Mouse (Mus musculus): ENCODE data around the gene Klk1b8. TPM values are rescaled to one million over a fixed set of nuclear protein-coding genes. Genes with fewer than 3 reads are reported as not detected.

Gene Klk1b8
- total and polyA plus RNA-seq, 3 experiments = not detected

GRCm38 (mm10) chr7:43933440-43933839, 17.0 kb upstream of the Klk1b8 start, which contains the start of gene Klk15:
Gene Klk15, plus strand, starts transcription at chr7:43933740.
- H3K27ac ChIP-seq (ENCODE audit: insufficient read depth, low read depth) = no peak within 1 kb of the TSS
- in situ Hi-C loops (cut with MboI; ENCODE audit: low pct_ligation_motif_present, low pct_unique_long_range_greater_than_20kb, low sequenced_read_pairs) (loop anchor here (10.0 kb wide), 1 partner anchor 291 kb away; the partner anchor contains the start of gene Klk1), dilution Hi-C loops (cut with MboI; ENCODE audit: extremely low pct_ligation_motif_present, extremely low pct_unique_long_range_greater_than_20kb, low sequenced_read_pairs) (no loop called here)
- H3K79me2 ChIP-seq (replicated peaks; ENCODE audit: control insufficient read depth, extremely low read depth, insufficient read depth, poor library complexity, severe bottlenecking) = no peaks in the 10 kb centered on the region
- DNase-seq (ENCODE audit: extremely low read depth) = no peak
- no peak within 1 kb of the TSS for H3K9ac ChIP-seq (ENCODE audit: insufficient read depth, low read depth)
- H3K4me2 ChIP-seq (ENCODE audit: insufficient read depth, low read depth, poor library complexity, severe bottlenecking) = no peak within 1 kb of the TSS
- H3K4me1 ChIP-seq (ENCODE audit: control insufficient read depth in 1 of 2, insufficient read depth in 2 of 2) = no peaks in the 10 kb centered on the region
- H3K9me3 ChIP-seq (replicated peaks; ENCODE audit: low read length) = no peaks in the 10 kb centered on the region
- H3K27me3 ChIP-seq (replicated peaks) = peaks cover 42% of the 10 kb centered on the region
- H3K36me3 ChIP-seq (replicated peaks in 1 of 2; ENCODE audit: control insufficient read depth in 1 of 2, insufficient read depth in 1 of 2, low read length in 1 of 2) = no peaks in the 10 kb centered on the region
- H3K4me3 ChIP-seq (replicated peaks in 1 of 3; ENCODE audit: low read depth in 2 of 3, low read length in 2 of 3, poor library complexity in 1 of 3) = no peak within 1 kb of the TSS
- TF ChIP-seq SMC3 (IDR thresholded peaks at IDR 0.05; ENCODE audit: low read depth, low read length) (no peak), CHD1 (IDR thresholded peaks at IDR 0.05; ENCODE audit: low read depth, low read length) (no peak), ZMIZ1 (IDR thresholded peaks at IDR 0.05; ENCODE audit: low read depth, low read length) (no peak), MYC (IDR thresholded peaks at IDR 0.05; ENCODE audit: low read depth, low read length) (no peak), BHLHE40 (IDR thresholded peaks at IDR 0.05; ENCODE audit: low read depth, low read length) (no peak), PAX5 (IDR thresholded peaks at IDR 0.05; ENCODE audit: low read length) (no peak), ETS1 (conservative IDR thresholded peaks at IDR 0.05; ENCODE audit: low read depth, low read length) (no peak), NRF1 (IDR thresholded peaks at IDR 0.05; ENCODE audit: low read depth, low read length) (no peak), SIN3A (IDR thresholded peaks at IDR 0.05; ENCODE audit: low read length) (no peak), POLR2AphosphoS2 (IDR thresholded peaks at IDR 0.05; ENCODE audit: low read depth, low read length) (no peak), ZKSCAN1 (IDR thresholded peaks at IDR 0.05; ENCODE audit: borderline replicate concordance, low read depth, low read length) (no peak), EP300 (IDR thresholded peaks at IDR 0.05; ENCODE audit: low read length) (no peak), CTCF (conservative IDR thresholded peaks at IDR 0.05 in 1 of 2, IDR thresholded peaks at IDR 0.05 in 1 of 2; ENCODE audit: low read depth in 2 of 2, low read length in 2 of 2) (no peak), MAFK (IDR thresholded peaks at IDR 0.05; ENCODE audit: insufficient replicate concordance, low read length) (no peak), IRF4 (IDR thresholded peaks at IDR 0.05; ENCODE audit: low read depth, low read length) (no peak), RCOR1 (conservative IDR thresholded peaks at IDR 0.05; ENCODE audit: low read depth, low read length) (no peak), UBTF (IDR thresholded peaks at IDR 0.05; ENCODE audit: low read depth, low read length) (no peak)

- Histone ChIP-seq H3K9ac (ENCODE audit: insufficient read depth, low read depth) (no peak overlapping the region), H3K4me1 (ENCODE audit: control insufficient read depth in 1 of 2, insufficient read depth in 2 of 2) (no peaks in the 10 kb centered on the region), H3K4me3 (replicated peaks in 1 of 3; ENCODE audit: low read depth in 2 of 3, low read length in 2 of 3, poor library complexity in 1 of 3) (no peak overlapping the region), H3K27ac (ENCODE audit: insufficient read depth, low read depth) (no peak overlapping the region), H3K27me3 (replicated peaks) (peaks cover 45% of the 10 kb centered on the region), H3K79me2 (replicated peaks; ENCODE audit: control insufficient read depth, extremely low read depth, insufficient read depth, poor library complexity, severe bottlenecking) (no peaks in the 10 kb centered on the region), H3K4me2 (ENCODE audit: insufficient read depth, low read depth, poor library complexity, severe bottlenecking) (no peak overlapping the region), H3K9me3 (replicated peaks; ENCODE audit: low read length) (no peaks in the 10 kb centered on the region), H3K36me3 (replicated peaks in 1 of 2; ENCODE audit: control insufficient read depth in 1 of 2, insufficient read depth in 1 of 2, low read length in 1 of 2) (no peaks in the 10 kb centered on the region)
- DNase-seq (ENCODE audit: extremely low read depth) = no peak
- dilution Hi-C loops (cut with MboI; ENCODE audit: extremely low pct_ligation_motif_present, extremely low pct_unique_long_range_greater_than_20kb, low sequenced_read_pairs) = no loop called here
- in situ Hi-C loops (cut with MboI; ENCODE audit: low pct_ligation_motif_present, low pct_unique_long_range_greater_than_20kb, low sequenced_read_pairs) = loop anchor here (10.0 kb wide), 1 partner anchor 290 kb away; the partner anchor contains the start of gene Klk1
- TF ChIP-seq POLR2AphosphoS2 (IDR thresholded peaks at IDR 0.05; ENCODE audit: low read depth, low read length) (no peak), BHLHE40 (IDR thresholded peaks at IDR 0.05; ENCODE audit: low read depth, low read length) (no peak)
These were observed 15.7 kb upstream of the Klk1b8 start for GRCm38 (mm10) chr7:43934747-43935146.

Measured in CH12.LX (cell line).